Mouse (Mus musculus) C2C12 (cell line): ENCODE results near the gene Chadl.

ENCODE experiments used
- CEBPB ChIP-seq: IDR thresholded peaks from one replicate; pipeline ENCODE4 v1.6.1; 2011; ENCODE audit warnings: low read depth, mild to moderate bottlenecking, control low read depth, moderate library complexity
- CTCF ChIP-seq: IDR thresholded peaks from one replicate; pipeline ENCODE4 v1.5.1; 2011; ENCODE audit not compliant: control insufficient read depth, insufficient read depth, insufficient read length
- FOSL1 ChIP-seq: IDR thresholded peaks from one replicate; pipeline ENCODE4 v1.8.0; 2011; ENCODE audit warnings: mild to moderate bottlenecking, low read length; ENCODE audit not compliant: poor library complexity, insufficient read depth, severe bottlenecking
- MAX ChIP-seq: IDR thresholded peaks from one replicate; pipeline ENCODE4 v1.6.1; 2011; ENCODE audit warnings: mild to moderate bottlenecking, control low read depth
- MYOD1 ChIP-seq: IDR thresholded peaks from one replicate; pipeline ENCODE4 v1.6.1; 2011; ENCODE audit warnings: low read depth; ENCODE audit not compliant: control insufficient read depth, insufficient read length
- MYOG ChIP-seq: IDR thresholded peaks from one replicate; pipeline ENCODE4 v1.6.1; 2011; ENCODE audit not compliant: control insufficient read depth, insufficient read length; ENCODE audit errors: extremely low read depth
- USF1 ChIP-seq: IDR thresholded peaks from one replicate; pipeline ENCODE4 v1.6.1; 2011; ENCODE audit warnings: low read depth, mild to moderate bottlenecking, control low read depth, moderate library complexity

- no peak for TF ChIP-seq MAX
- no peak for TF ChIP-seq MYOD1
- no peak for TF ChIP-seq CTCF
- no peak for TF ChIP-seq USF1
- no peak for TF ChIP-seq CEBPB
- no peak for TF ChIP-seq MYOG
- no peak for TF ChIP-seq FOSL1
Observed at GRCm38 (mm10) chr15:81680301-81680805, 16.7 kb downstream of the Chadl start.
